Mouse (Mus musculus) ovary, postnatal 14 days (tissue): ENCODE measurements around the gene Grik5.
"Not testable (repeated sequence)": the region's sequence is repeated elsewhere in the genome, so short reads cannot be mapped to it uniquely, and the experiment has no call there.

Experiments
- DNase-seq: peaks from one replicate; pipeline ENCODE4 v3.0.0; 2022; ENCODE audit warnings: low spot score

Grik5 gene

DNA sequence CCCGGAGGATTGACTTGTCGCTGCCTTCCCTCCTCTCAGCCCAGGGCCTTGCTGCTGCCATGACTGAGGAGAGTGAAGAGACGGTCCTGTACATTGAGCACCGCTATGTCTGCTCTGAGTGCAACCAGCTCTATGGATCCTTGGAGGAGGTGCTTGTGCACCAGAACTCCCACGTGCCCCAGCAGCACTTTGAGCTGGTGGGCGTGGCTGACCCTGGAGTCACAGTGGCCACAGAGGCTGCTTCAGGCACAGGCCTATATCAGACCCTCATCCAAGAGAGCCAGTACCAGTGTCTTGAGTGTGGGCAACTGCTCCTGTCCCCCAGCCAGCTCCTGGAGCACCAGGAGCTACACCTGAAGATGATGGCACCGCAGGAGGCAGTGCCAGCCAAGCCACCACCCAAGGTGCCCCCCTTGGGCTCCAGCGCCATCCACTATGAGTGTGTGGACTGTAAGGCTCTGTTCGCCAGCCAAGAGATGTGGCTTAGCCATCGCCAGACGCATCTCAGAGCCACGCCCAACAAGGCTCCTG, 7.4 kb upstream of the Grik5 start:
- DNase-seq = no peak

DNA sequence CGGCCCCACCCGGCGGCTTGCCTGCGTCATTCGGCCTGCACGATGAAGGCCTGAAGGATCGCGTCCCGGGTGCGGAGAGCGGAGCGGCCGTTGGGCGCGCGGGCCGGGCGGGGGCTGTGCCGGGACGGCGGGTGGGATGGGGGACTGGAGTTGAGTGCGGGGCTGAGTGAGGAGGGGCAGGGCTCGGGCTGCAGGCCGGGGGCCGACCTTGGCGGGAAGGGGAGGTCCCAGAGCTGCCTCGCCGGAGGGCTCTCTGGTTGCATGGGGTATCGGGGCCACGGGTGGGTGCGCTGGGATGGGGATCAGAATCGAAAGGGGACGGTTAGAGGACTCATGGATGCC, 5.2 kb upstream of the Grik5 start:
- no peak for DNase-seq

DNA sequence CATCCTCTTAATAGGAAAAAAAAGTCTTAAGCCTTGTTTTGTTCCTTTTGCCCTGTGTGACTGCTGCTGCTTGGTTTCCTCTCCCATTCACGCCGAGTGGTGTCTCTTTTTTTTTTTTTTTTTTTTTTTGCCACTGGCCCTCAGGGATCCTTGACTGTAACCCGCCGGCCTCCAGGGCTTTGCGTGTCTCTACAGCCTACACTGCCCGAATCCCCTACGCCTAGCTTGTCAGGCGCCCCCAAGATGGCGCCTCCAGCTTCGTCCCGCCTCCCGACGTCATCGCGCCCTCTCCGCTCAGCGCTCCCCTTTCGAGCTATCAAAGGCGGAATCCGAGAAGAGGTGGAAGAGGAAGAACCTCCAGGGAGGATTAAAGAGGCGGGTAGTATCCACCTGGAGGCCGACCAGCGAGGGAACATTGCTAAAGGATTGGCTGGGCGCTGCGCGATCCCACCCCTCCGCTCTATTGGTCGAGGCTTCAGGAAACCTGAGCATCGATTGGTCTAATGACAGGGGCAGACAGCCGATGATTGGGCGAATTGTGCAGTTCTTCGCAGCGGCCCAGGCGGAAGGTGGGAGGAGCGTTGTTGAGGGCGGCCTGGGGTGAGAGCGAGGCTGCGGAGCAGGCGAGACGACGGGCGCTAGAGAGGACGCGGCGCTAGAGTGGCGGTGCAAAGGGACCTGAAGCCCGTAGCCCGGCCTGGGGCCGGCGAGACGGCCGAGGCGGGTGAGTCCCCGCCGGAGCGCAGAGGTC, 4.7 kb upstream of the Grik5 start:
- DNase-seq = peak; percentile 91

DNA sequence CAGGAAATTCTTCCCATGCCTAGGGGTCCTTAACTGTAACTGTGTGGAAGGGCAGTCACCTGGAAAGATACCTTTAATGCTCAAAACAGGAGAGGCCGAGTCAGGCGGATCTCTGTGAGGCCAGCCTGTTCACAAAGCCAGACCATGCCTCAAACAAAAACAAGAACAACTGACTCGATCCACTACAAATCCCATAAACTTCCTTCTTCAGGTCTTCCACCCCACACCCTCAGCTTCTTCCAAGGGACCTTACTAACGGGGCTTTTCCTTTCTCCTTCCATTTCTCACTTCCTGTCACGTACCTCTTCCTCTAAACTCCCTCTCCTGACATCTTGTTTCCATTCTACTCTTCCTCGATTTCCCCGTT, 4.1 kb upstream of the Grik5 start:
- DNase-seq = no peak

DNA sequence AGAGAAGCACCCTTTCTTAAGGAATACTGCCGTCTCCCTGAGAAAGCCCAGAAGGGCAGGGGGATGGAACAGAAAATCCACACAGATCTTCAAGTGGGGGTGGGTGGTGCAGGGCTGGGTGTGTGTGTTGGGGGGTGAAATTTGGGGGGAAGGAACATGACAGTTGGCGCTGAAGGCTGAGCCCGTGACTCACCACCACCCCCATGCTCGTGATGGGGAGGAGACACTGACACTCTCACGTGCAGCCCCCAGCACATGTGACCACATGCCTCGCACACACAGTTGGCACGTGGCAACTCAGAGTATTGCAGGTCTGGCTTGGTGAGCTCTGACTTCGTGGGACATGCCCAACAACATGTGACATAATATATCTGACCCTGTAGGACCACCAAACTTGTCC, 1.8 kb upstream of the Grik5 start:
- DNase-seq = no peak

DNA sequence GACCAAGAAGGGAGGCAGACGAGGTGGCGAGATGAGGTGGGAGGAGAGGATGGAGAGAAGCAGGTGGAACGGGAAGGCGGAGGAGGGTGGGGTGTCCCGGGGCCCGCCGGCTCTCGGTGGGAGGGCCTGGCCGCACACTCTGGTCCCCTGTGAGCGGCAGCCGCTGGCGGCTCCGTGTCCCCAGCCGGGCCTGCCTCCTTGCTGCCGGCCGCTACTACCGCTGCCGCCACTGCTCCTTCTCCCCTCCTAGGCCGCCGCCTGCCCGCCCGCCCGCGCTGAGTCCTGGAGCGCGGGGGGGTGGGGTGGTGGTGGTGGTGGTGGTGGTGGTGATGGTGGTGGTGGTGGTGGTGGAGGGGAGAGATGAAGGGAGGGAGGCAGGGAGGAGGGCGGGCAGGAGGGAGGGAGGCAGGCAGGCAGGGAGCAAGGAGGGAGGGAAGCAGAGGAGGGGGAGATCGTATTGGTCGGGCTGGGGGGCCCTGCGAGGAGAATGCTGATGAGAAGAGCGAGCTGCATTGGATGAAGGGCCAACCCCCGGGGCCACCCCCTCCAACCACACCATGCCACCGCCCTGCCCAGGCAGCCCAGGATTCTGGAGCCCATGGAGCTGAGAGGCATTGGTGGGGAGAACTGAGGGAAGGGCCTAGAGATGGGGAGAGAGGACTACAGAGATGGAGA, 707 bp upstream of the Grik5 start:
- peak; percentile 31 for DNase-seq

DNA sequence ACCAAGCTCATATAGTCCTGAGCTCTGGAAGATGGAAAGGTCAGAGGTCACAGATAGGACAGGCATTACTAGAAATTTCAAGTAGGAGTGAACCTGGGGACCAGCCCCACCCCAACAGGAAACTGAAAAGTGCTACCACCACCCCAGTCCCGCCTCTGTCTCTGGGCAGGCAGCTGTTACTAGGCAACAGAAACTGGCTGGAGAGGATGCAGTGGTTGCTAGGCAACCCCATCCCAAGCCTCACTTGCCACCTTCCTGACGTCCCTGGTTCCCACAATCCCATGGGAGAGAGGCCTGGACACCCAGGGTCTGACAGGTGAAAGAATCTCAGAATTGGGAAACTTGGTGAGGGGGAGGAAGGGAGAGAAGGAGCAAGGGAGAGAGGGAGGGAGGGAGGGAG, 3.4 kb downstream of the Grik5 start:
- no peak for DNase-seq

DNA sequence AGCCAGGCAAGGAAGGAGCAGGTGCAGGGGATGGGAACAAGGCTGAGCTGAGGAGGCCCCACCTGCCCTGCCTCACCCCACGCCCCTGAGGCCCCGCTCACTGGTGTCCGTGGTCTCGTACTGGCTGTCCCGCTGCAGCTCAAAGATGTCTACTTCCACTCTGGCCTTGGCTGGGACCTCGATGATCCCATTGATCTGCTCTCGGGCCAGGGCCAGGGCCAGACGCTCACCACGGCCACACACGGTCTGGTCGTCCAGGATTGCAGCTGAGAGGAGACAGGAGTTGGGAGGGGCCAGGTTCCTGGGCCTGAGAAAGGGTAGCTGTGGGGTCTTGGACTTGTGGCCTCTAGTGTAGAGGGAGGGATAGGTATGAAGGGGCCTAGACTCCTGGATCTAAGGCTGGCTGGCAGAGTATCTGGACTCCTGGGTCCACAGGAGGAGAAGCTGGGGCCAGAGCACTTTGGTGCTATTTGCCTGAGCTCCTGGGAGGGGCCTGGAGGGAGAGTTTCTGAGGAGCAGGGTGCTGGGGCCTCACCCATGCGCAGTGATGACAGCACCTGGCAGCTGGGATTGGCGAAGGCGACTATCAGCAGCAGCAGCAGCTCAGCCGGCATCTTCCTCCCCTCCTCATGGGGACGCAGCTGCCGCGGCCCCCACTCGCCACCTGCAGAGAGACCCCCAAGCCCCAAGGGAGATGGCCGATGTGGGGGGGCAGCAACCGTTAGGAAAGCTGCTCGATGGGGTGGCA, 4.1 kb downstream of the Grik5 start:
- DNase-seq = no peak

DNA sequence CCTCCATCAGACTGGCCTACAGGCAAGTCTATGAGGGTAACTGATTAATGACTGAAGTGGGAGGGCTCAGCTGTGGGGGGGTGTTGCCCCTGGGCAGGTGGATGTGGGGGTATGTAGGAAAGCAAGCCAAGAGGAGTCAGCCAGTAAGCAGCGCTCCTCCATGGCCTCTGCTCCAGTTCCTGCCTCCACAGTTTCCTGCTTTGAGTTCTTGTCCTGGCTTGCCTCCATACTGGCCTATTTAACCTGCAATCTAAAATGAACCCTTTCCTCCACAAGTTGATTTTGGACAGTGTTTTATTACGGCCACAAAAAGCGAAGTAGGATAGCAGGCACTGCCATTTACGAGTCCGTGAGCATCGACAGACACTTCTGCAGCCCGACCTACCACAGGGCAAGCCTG, 4.8 kb downstream of the Grik5 start:
- DNase-seq = no peak

DNA sequence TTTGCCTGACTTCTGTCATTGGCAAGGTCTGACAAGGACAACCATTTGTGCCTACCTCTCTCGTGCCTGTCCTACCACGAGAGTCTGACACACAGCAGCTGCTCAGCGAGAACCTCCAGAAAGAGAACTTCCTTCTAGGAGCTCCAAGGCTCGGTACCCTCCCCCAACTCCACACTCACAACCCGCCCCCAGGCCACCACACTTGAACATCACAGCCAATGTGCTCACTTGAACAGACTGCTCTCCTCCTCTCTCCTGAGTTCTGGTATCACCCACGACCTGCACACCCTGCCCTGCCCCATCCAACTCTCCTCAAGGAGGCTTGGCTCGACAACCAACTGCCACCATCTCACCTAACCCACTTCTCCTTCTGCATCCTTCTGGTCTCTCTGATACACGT, 8.2 kb downstream of the Grik5 start:
- DNase-seq = no peak

DNA sequence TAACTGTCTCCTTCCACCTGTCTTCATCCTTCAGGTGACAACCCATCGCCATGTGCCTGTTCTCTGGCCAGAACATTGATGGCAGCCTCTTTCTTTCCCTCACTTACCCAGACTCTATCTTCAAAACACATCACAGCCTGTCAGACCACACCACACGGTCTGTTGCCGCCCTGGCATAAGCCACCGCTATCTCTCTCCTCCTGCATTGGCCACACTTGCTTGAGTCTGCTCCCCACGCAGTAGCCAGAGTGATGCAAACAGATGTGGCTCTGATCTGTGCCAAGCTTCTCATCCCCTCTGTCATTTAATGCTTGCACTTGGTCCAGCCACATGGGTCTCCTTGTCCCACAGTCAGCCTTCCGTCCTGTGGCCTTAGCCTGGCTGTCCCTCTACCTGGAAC, 8.8 kb downstream of the Grik5 start:
- no peak for DNase-seq

DNA sequence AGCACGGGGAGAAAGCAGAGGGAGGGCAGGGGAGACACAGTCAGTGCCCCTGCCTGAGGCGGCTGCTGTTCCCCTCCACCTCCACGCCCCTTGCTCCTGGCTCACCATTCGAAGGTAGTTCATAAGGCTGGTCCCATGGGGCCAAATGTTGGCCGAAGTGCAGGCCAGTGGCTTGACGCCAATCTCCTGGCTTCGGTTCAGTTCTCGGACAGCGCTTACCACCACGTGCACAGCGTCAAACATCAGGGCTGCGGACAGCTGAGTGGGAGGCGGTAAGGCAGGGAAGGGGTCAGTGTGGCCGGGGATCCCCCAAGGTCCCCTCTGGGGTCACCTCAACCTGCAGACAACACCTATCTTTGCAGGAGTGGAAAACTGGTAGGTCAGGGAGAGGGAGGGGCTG, 13.3 kb downstream of the Grik5 start:
- DNase-seq = no peak

DNA sequence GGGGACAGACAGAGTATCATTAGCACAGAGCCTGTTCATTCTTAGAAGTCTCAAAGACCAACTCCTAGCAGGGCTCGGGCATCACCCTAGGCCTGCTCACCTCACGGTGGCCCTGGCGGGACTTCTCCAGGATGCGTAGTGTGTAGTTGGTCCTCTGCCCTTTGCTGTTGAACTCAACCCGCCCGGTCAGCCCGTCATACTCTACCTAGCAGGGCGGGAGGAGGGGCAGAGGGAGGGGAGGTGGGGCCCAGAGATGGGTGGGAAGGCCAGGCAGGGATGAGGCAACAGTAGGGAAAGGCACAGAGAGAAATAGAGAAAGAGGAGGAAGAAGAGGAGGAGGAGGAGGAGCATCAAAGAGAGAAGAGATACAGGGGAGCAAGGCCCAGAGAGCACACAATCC, 13.8 kb downstream of the Grik5 start:
- no peak for DNase-seq

DNA sequence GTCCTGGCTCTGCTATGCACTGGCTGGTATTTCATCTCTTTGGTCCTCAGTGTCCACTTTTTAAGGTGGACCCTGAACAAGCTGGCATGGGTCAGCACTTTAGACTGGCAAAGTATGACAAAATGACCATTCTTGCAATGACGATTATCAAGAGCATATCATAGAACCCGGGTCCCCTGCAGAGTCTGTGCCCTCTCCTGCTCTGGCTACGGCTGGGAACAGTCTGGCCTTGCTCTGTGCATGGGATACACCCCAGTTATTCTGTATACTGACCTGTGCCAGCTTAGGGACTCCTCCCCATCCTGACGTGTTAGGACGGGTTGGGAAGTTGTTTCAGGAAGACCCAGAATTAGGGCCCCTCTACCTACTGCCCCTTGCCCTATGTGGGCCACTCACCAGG, 14.3 kb downstream of the Grik5 start:
- DNase-seq = no peak

DNA sequence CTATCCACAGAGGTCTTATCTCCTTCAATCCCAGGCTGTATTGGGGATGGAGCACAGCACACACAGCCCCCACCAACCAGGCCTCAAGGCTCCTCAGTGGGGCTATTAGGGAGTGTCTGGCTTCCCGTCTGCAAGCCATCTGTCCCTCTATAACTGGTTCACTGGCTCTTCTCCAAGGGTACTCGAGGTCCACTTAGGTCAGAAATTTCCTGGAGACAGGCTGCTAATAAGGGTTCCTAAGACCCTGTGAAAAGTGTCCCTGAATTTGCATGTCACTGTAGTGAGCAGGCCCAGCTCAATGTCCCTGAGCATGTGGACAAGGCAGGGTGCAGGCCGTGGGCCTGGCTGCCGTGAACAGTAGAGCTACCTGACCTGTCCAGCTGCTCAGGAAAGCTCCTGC, 15.2 kb downstream of the Grik5 start:
- no peak for DNase-seq

DNA sequence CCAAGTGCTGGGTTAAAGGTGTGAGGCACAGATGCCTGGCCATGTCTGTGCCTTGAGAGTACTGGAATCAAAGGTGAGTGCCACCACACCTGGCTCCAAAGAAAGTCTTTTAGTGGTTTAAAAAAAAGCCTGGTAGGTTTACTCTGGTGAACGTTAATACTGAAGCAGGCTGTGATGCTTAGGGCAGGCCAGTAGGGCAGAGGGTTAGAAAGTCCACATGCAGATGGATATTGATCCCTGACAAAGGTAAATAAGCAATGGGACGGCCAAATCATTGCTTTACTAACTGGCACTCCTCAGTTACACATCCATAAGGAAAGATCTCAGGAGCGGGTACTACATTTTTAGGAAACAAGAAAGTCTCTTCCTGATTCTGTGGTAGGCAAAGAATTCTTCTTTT, 19.6 kb downstream of the Grik5 start:
- no peak for DNase-seq

DNA sequence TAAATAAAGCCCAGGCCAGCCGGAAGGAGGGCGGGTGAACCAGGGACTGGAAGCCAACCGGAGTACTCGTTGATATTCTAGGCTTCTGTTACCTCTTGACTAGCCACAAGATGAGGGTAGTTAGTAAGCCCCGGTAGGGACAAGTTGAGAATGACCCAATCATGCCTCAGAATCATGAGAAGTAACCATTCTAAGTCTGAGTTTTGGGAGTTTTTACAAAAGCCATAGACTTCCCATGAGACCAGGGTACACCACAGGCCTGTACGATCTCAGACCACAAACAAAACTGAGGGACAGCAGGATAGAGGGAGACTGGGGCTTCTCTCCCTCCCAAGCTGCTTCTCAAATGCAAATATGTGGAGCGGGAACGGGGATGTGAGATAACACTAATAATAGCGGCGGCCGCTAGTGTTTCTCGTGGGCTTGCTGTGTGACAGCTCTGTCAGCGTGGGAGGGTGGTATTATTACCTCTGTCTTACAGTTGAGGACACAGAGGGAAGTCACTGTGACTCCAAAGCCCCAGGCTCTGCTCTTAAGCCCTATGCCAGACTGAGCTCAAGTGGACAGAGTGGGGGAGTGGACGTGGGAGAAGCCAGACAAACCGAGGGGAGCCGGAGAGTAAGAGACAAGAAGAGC, 22.7 kb downstream of the Grik5 start:
- no peak for DNase-seq

DNA sequence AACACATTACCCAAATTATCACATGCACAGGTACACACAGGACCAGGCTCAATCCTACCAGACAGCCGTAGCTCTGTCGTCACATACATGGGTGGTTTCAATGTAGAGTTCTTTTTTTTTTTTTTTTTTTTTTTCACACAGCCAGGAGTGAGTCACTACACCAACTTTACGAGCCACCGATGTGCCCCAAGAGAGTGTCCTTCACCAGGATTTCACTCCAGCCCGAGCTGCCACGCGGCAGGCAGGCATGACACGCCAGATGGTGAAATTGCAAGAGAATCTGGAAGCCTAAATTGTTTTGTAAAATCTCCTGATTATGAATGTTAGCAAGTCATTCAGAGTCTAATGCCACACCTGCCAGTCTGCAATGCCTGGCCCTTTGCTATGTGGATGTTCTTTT, 24.8 kb downstream of the Grik5 start:
- DNase-seq = no peak

DNA sequence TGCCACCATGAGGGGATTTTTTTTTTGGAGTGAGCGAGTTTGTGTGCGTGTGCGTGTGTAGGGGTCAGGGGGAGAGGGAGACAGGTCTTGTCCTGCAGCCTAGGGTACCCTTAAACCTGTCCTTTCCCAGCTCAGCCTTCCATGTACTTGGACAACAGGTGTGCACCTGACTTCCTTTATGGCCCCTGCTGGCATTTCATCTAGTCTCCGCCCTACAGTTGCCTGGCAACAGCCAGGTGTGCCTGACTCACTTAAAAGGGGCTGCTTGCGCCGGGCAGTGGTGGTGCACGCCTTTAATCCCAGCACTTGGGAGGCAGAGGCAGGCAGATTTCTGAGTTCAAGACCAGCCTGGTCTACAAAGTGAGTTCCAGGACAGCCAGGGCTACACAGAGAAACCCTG, 27.5 kb downstream of the Grik5 start:
- DNase-seq = not testable (repeated sequence)

DNA sequence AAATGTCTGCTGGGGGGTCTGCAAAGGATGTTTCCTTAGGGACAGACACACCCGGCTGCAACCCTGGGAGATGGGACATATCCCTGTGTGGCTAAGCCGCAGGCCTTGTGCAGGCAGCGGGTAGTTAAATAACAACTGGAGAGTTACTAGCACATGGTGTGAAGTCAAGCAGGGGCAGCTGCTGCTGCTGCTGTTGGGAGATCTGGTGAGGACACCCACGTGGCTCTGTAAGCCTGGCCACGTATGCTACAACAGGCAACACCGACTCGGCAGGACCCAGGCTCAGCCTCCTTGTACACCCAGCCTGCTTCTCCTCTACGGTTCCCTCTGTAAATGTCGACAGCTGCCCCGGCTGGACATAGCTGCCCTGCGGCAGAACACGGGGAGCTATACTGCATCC, 30.2 kb downstream of the Grik5 start:
- DNase-seq = no peak

DNA sequence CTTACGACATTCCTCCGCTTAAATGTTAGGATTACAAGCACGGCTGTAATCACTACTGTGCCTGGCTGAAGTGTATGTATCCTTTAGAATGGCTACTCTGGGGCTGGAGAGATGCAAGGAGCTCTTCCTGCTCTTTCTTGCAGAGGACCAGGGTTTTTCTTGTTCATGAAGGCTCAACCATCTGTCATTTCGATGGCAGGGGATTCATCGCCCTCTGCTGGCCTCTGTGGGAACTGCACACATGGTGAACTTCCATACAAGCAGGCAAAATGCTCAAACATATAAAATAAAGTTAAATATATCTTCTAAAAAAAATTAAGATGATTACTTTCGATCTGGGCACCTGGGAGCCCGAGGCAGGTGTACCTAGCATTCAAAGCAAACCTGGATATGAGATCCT, 36.2 kb downstream of the Grik5 start:
- DNase-seq = peak; percentile 55

DNA sequence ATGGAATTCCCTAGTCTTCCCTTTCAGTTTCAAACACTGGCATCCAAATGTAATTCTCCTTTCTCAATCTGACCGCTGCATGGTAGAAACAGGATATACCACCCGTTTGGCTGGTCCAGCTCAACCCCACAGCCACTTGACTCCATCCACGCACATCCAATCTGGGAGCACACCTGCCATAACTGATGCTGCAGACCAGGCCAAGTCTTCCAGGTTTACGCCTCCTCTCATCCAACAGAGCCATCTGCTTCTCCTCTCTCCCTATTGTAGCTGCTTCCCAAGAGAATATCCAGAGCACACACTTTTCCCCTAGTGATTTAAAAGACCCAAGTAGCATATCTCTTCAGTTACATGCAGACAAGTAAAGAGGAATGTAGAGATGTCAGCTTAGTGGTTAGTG, 37.4 kb downstream of the Grik5 start:
- no peak for DNase-seq

DNA sequence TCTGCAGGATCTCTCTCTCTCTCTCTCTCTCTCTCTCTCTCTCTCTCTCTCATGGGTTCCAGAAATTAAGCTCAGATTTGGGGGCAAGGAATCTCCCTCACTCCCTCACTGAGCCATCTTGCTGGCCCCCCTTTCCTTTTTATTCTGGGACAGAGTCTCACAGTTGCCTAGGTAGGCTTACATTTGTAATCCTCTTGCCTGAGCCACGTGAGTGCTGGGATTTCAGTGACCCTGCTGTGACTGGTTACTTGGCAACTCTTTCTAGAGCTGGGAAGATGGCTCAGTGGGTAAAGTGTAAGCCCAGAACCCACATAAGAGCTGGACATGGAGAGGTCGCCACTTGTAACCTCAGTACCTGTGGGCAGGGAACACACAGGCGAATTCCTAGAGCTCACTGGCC, 40.6 kb downstream of the Grik5 start:
- no peak for DNase-seq
